Mouse (Mus musculus) inflammation-experienced regulatory T-cells, adult 6 months (primary cell): ENCODE measurements around the gene Gm17416. TPM values are rescaled to one million over a fixed set of nuclear protein-coding genes. Genes with fewer than 3 reads are reported as not detected.

ENCODE experiments used
- ATAC-seq: one replicate; pipeline ENCODE4 v1.8.0; 2017
- polyA plus RNA-seq, 3 experiments: library from polyadenylated mRNA; unstranded; fragments of 100-300 nt; shearing (Covaris generic); gene quantifications; one replicate each; pipeline ENCODE4 v1.2.1; 2017

Gm17416 gene
- polyA plus RNA-seq, 3 experiments from 2014 or later: not detected

DNA sequence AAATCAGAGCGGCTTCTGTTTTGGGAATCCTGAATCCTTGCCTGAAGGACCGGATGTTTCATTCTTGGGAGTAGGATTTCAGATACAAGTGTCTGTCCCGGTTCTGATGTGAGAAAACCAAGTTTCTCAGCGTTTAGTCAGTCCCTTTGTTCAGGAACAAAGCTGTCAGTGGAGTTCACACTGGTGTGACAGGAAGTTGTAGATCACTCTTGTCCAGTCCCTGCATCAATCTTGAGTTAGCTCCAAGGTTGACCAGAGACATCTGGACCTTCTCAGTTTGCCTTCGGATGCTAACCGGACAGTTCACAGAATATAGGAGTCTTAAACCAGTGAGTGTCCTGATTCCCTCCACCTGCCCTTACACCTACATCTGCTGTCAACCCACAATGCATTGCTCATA lies 38.6 kb downstream of the Gm17416 start:
- ATAC-seq: no peak

DNA sequence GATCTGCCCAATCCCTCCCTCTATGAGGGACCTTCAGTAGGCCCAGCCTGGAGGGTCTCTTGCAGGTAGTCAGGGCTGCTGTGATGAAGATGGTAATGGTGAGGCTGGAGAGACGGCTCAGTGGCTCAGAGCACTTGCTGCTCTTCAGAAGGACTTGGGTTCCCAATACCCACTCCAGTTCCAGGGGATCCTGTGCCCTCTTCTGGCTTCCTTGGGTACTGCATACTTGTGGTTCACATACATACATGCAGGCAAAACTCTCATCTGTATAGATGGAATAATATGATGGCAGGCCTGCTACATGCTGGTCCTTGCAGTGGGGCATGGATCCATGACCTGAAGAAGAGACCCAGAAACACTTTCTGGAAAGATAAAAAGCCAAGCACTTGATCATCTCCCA lies 39.6 kb downstream of the Gm17416 start:
- ATAC-seq: no peak

DNA sequence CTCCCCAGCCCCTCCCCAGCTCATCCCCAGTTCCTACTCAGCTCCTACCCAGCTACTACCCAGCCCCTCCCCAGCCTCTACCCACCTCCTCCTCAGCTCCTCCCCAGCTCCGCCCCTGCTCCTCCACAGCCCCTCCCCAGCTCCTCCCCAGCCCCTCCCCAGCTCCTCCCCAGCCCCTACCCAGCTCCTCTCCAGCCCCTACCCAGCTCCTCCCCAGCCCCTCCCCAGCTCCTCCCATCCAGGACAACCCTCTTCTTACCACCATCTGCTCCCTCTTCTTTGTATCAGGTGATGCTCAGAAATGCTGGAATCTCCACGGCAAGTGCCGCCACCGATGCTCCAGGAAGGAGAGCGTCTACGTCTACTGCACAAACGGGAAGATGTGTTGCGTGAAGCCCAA lies 43.1 kb downstream of the Gm17416 start:
- no peak for ATAC-seq

DNA sequence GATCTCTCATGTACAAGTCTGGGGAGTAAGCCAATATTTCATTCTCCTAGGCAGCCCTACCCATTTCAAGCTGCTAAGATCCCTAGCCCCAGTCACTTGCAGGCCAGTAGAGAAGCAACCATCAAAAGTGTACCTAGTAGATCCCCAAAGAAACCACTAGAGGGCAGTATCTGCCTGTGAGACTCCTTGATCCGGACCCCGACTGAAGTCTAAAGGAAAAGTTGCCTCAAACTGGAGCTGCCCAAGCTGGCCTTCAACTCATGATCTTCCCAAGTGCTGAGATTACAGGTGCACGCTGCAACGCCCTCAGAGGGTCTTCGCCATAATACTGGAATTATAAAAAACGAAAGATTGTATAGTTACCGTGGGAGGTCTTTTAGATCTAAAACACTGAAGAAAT lies 46.4 kb downstream of the Gm17416 start:
- ATAC-seq: no peak

DNA sequence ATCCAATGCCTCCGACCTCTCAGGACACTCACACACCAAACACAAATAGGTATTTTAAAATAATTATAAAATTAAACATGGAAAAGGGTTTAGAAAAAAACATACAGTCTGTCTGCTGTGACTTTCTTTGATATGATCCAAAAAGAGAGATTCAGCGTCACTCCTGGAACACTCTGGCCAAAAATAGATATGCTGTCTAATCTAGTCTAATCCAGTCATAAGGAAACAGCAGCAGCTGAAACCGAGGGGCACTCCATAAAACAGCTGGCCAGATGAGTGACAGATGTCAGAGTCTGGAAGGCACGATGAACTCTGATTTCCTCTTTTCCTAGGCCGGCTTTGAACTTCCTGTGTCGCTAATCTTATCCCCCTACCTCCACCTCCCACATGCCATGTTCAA lies 47.3 kb downstream of the Gm17416 start:
- no peak for ATAC-seq

DNA sequence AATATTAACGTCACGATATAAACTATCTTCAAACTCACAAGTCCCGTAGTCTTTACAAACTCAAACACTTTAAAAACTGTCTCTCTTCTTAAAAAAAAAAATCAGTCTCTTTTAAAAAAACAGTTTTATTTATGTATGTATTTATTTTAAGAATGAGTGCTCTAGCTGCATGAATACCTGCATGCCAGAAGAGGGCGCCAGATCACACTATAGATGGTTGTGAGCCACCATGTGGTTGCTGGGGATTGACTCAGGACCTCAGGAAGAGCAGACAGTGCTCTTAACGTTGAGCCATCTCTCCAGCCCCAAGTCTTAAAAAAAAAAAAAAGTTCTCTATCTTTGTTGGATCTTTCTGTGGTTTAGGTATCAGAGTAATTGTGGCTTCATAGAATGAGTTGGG lies 48.2 kb downstream of the Gm17416 start:
- ATAC-seq: no peak

Other genes starting within 250 kb of the Gm17416 start
- gene Rbck1, start 236.7 kb upstream of the Gm17416 start, polyA plus RNA-seq: 10 to 100 TPM; 54.0 to 68.9 (median 63.6) TPM
- 1 to 10 TPM; 1.7 to 3.5 (median 2.1) TPM for gene Trib3, start 225.3 kb upstream of the Gm17416 start, polyA plus RNA-seq
- gene Nrsn2, start 192.7 kb upstream of the Gm17416 start, polyA plus RNA-seq: not detected
- gene Sox12, start 171.3 kb upstream of the Gm17416 start, polyA plus RNA-seq: under 1 TPM in 2 of 3 experiments, not detected in 1; 0.39 to 0.49 TPM
- under 1 TPM; 0.34 to 0.95 (median 0.93) TPM for gene Zcchc3, start 154.3 kb upstream of the Gm17416 start, polyA plus RNA-seq
- not detected for gene 6820408C15Rik, start 153.8 kb upstream of the Gm17416 start, polyA plus RNA-seq
- not detected for gene Defb23, start 104.7 kb upstream of the Gm17416 start, polyA plus RNA-seq
- gene Defb20, start 92.3 kb upstream of the Gm17416 start, polyA plus RNA-seq: not detected
- gene Defb22, start 79.2 kb upstream of the Gm17416 start, polyA plus RNA-seq: not detected
- gene Defb26, start 57.6 kb upstream of the Gm17416 start, polyA plus RNA-seq: not detected
- gene Defb28, start 51.1 kb upstream of the Gm17416 start, polyA plus RNA-seq: not detected
- not detected for gene Defb29, start 29.2 kb upstream of the Gm17416 start, polyA plus RNA-seq
- gene Defb21, start 3.4 kb downstream of the Gm17416 start, polyA plus RNA-seq: not detected
- not detected for gene Defb19, start 11.0 kb downstream of the Gm17416 start, polyA plus RNA-seq
- gene Defb45, start 30.1 kb downstream of the Gm17416 start, polyA plus RNA-seq: not detected
- gene Defb36, start 35.0 kb downstream of the Gm17416 start, polyA plus RNA-seq: not detected
- gene Defb25, start 53.7 kb downstream of the Gm17416 start, polyA plus RNA-seq: 1 to 10 TPM in 1 of 3 experiments, not detected in 2; 1.4 TPM
- not detected for gene Rem1, start 57.6 kb downstream of the Gm17416 start, polyA plus RNA-seq
- 10 to 100 TPM; 61.6 to 72.9 (median 72.1) TPM for gene H13, start 100.1 kb downstream of the Gm17416 start, polyA plus RNA-seq
- 1 to 10 TPM; 2.4 to 3.7 (median 2.5) TPM for gene Mcts2, start 117.7 kb downstream of the Gm17416 start, polyA plus RNA-seq
- under 1 TPM in 1 of 3 experiments, not detected in 2; 0.91 TPM for gene Id1, start 166.9 kb downstream of the Gm17416 start, polyA plus RNA-seq
- gene Cox4i2, start 184.8 kb downstream of the Gm17416 start, polyA plus RNA-seq: not detected